Mouse (Mus musculus) v-Abl transformed pro-B cells (cell line): ENCODE measurements around the gene Ptprr.

ENCODE experiments used
- in situ Hi-C, 2 experiments: fragments of 400-800 bp; cut with MboI; formaldehyde crosslinking; loops; one replicate each; pipeline ENCODE4 v1.15.1; 2025; ENCODE audit not compliant: unreplicated experiment in 2 of 2

Gene Ptprr

DNA sequence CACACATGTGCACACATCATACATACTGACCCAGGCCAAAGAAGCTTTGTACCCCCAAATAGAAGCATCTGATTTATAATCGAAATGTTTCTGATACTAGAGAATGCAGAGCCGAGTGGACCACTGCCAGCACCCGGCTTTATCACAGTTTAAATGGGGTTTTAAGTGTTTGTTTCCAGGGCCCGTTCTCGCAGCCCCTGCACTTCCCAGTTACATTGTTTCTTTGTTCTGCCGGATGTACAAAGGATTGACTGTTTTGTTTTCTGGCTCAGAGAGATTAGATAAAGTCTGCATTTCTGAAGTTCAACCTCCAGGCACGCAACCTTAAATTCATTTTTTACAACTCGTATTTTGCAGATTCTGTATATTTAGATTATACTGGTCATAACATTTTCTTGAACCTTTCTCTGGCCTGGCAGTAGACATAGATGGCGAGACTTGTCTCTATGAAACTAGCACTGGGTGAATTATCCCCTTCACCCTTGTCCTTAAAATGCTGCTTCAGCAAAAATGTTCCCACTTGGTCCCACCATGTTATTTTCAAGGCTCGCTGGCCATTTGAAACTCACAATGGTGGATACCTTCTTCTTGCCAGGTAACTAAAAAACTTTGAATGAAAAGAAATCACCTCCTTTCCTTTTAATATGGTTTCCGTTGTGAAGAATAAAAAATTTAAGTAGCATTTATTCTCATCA lies 292.6 kb downstream of the Ptprr start:
- in situ Hi-C loops: loop anchor here (25.0 kb wide), 1 partner anchor 973 kb away; no protein-coding TSS in a partner anchor

DNA sequence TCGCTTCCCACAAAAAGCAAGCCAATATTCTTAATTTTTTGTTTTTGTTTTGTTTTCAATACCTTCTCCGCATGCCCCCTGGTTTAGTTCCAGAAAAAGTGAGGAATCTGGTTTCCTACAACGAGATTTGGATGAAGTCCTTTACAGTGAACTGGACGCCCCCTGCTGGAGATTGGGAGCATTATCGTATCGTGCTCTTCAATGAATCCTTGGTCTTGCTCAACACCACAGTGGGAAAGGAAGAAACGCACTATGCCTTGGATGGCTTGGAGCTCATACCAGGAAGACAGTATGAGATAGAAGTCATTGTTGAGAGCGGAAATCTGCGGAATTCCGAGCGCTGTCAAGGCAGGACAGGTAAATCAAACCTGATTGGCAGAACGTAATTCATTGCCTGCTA lies 301.2 kb downstream of the Ptprr start:
- in situ Hi-C loops: loop anchor here (25.0 kb wide), 1 partner anchor 982 kb away; no protein-coding TSS in a partner anchor
